Mouse (Mus musculus): ENCODE measurements at regions not wholly inside any gene's neighbourhood (a gene's known extent, or its start where the extent isn't known, plus 50 kb on each side); places are given as distances from the start of the nearest gene placed in this dataset. TPM values are rescaled to one million over a fixed set of nuclear protein-coding genes. Genes with fewer than 3 reads are reported as not detected.

- Histone ChIP-seq H3K27ac (no peak overlapping the region), H3K9me3 (no peaks in the 10 kb centered on the region), H3K4me3 (no peak overlapping the region), H3K4me2 (replicated peaks) (no peak overlapping the region), H3K36me3 (no peaks in the 10 kb centered on the region), H3K4me1 (peaks cover 16% of the 10 kb centered on the region), H3K27me3 (no peaks in the 10 kb centered on the region), H3K9ac (no peak overlapping the region)
- WGBS = 84% methylated on average over 1 of the region's 1 CpGs
- ATAC-seq (ENCODE audit: low FRiP score, low read depth) = no peak
Observed at GRCm38 (mm10) chr8:44529696-44530095, 405.6 kb upstream of the Fat1 start.

GRCm38 (mm10) chr8:44548885-44549284, 386.4 kb upstream of the Fat1 start:
- no peaks in the 10 kb centered on the region for H3K36me3 ChIP-seq
- no peak overlapping the region for H3K27ac ChIP-seq
- H3K4me2 ChIP-seq (replicated peaks) = no peak overlapping the region
- H3K27me3 ChIP-seq = no peaks in the 10 kb centered on the region
- H3K4me1 ChIP-seq = no peaks in the 10 kb centered on the region
- no peak overlapping the region for H3K9ac ChIP-seq
- no peak overlapping the region for H3K4me3 ChIP-seq
- no peak for ATAC-seq (ENCODE audit: low FRiP score, low read depth)
- H3K9me3 ChIP-seq = no peaks in the 10 kb centered on the region
- 83% methylated on average over 3 of the region's 3 CpGs for WGBS

DNA sequence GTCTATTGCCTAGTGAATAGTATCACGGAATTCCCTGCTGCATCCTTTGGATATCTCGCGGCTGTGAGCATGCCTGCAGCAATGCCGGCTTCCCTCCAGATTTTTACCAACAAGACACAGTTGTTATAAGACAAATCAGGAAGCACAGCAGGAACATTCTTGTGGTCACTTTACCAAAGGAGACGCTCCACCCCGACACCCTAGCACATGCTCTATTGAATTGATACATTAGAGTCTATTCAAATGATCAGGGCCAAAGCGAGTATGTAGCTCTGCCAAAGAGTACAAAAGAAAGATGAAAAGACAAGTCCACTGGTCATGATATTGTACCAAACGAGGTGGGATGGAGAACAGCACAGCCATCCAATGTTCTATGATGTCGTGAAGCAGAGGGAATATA, 376.1 kb upstream of the Fat1 start:
- Histone ChIP-seq H3K27me3 (no peaks in the 10 kb centered on the region), H3K9ac (no peak overlapping the region), H3K4me1 (no peaks in the 10 kb centered on the region), H3K4me2 (replicated peaks) (no peak overlapping the region), H3K9me3 (no peaks in the 10 kb centered on the region), H3K4me3 (no peak overlapping the region), H3K27ac (no peak overlapping the region), H3K36me3 (no peaks in the 10 kb centered on the region)
- no peak for ATAC-seq (ENCODE audit: low FRiP score, low read depth)
- WGBS = 89% methylated on average over 9 of the region's 9 CpGs

- H3K27ac ChIP-seq = no peak overlapping the region
- no peak overlapping the region for H3K4me3 ChIP-seq
- no peaks in the 10 kb centered on the region for H3K9me3 ChIP-seq
- no peaks in the 10 kb centered on the region; the same call in 1 of the 2 replicates for H3K4me1 ChIP-seq
- no peaks in the 10 kb centered on the region for H3K36me3 ChIP-seq
- 79% methylated on average over 5 of the region's 5 CpGs for WGBS
- H3K27me3 ChIP-seq = no peaks in the 10 kb centered on the region
- no peak for ATAC-seq (ENCODE audit: low FRiP score, low read depth)
- H3K9ac ChIP-seq = no peak overlapping the region
- no peak overlapping the region for H3K4me2 ChIP-seq (replicated peaks)
Observed at GRCm38 (mm10) chr8:44576314-44576858, 358.9 kb upstream of the Fat1 start.

- no peak overlapping the region for H3K4me3 ChIP-seq
- WGBS = 61% methylated on average over 5 of the region's 5 CpGs
Observed at GRCm38 (mm10) chr8:44576993-44577392, 358.3 kb upstream of the Fat1 start.

More at GRCm38 (mm10) chr8:44576993-44577392, 358.3 kb upstream of the Fat1 start:
- Histone ChIP-seq H3K27me3 (no peaks in the 10 kb centered on the region), H3K4me1 (no peaks in the 10 kb centered on the region; the same call in 1 of the 2 replicates), H3K9me3 (no peaks in the 10 kb centered on the region), H3K4me2 (replicated peaks) (no peak overlapping the region), H3K27ac (no peak overlapping the region), H3K36me3 (no peaks in the 10 kb centered on the region), H3K9ac (no peak overlapping the region)
- ATAC-seq (ENCODE audit: low FRiP score, low read depth) = no peak

Small RNA genes lying in the stretch of these regions (microRNA-seq; reads per million reads assigned to microRNA genes)
- gene Gm26241 = not detected
